Mouse (Mus musculus) heart, postnatal 25 days (tissue): ENCODE measurements at regions not wholly inside any gene's neighbourhood (a gene's known extent, or its start where the extent isn't known, plus 50 kb on each side); places are given as distances from the start of the nearest gene placed in this dataset.

Source experiments
- DNase-seq: peaks from one replicate; pipeline ENCODE4 v3.0.0; 2022; ENCODE audit warnings: low spot score
- intact Hi-C: fragments of 180-260 bp; cut with DNase I; formaldehyde crosslinking; loops from one replicate; pipeline ENCODE4 v1.15.1; 2025

DNA sequence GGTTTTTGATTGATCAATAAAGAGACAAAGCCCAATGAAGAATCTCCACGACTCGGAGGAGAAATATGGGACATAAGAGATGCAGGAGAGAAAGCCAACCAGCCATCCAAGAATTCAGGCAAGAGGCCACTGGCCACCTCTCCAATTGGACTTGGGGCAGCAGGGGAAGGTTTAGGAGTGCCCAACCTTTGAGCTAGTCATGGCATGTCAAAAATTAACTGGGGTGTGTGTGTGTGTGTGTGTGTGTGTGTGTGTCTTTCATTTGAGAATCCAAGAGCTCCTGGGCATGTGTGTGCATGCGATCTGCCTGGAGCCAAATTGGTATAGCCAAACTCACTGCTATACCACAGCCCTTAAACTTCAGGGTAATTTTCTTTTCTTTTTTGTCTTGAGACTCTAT, 51.6 kb upstream of the Cecr2 start:
- intact Hi-C loops = no loop called here

DNA sequence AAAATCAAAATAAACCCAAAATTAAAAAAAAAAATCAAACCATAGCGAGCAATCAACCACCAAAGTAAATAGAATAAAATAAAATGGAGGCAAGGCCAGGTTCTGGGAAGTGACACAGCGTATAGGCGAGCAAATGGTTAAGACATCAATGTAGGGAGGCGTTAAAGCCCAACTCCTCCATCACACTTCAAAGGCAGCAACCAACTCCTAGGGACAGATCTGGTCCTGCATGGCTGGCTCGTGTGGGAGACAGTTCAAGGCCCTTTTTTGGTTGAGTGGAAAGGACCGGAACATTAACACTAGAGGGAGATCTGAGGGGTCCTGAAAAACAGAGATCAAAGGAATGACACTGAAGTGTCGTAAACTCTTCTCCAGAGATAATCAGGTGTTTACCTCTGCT, 53.8 kb upstream of the Cecr2 start:
- DNase-seq = no peak

More for the DNA sequence above, 51.6 kb upstream of the Cecr2 start:
- no peak for DNase-seq

DNA sequence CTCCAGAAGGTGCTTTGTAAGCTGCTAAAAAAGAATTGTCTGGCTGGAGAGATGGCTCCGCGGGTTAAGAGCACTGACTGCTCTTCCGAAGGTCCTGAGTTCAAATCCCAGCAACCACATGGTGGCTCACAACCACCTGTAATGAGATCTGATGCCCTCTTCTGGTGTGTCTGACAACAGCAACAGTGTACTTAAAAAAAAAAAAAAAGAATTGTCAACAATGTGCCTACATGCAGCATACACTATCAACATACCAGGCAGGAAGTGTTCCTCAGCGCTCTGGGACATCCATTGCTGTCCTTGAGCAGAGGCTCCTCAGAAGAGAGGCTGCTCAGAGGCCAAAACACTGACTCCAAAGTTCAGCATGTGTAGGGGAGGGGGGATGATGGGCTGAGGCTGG, 56.3 kb upstream of the Cecr2 start:
- intact Hi-C loops = no loop called here
- no peak for DNase-seq

More for the DNA sequence above, 53.8 kb upstream of the Cecr2 start:
- intact Hi-C loops = no loop called here

DNA sequence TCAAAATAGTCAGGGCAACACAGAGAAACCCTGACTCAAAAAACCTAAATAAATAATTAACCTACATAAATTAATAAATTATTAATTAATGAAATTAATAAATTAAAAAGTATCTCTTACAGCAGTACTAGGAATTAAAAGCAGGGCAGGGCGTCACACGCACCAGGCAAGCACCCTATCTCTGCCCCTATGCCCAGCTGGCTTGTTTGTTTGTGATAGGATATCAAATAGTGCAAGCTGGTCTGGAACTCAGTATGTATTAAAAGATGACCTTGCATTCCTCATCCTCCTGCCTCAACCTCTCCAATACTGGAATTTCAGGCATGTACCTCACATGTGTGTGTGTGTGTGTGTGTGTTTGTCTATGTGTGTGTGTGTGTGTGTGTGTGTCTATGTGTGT, 60.7 kb upstream of the Cecr2 start:
- no peak for DNase-seq
- intact Hi-C loops = loop anchor here (2.0 kb wide), 1 partner anchor 131 kb away; no protein-coding TSS in a partner anchor

DNA sequence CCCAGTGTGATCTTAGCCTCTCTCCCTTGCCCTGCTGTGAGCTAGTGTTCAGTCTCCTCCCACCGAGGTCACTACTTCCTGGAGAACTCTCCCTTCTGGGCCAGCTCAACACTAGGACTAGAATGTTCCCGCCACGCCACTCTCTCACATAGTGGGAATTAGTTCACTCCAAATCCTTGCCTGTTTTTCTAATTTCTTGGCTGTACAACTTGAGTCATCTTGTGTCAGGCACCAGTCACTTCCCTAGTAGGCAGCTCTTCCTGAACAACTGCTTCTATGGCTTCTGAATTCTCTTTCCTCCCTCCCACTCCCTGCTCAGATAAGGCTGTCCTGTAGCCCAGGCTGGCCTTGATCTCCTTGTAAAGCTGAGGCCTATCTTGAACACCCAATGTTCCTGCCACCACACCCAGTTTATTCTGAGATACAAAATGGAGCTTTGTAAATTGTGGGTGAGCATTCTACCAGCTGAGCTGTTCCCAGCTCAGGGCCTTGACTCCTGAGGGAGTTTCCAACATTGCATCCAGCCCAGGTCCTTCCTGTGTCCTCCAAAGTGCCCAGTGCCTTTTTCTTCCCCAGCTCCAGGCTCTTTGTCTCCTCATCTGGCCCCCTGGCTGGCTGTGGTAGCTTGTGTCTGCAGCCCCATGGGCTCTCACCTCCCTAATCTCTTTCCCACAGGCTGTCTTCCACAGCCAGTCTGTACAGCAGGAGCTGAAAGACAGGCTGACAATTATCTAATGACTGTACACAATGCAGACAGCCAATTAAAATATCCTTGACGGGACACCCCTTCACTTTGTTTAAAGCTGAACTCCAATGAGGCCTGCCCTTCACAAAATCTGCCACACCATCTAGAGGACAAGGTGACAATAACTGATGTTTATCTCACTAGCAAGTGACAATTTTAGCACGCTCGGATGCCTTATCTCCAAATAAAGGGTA, 61.9 kb upstream of the Cecr2 start:
- DNase-seq = no peak
- intact Hi-C loops = loop anchor here (2.0 to 5.0 kb wide), 2 partner anchors 68 to 133 kb away; no protein-coding TSS in a partner anchor

DNA sequence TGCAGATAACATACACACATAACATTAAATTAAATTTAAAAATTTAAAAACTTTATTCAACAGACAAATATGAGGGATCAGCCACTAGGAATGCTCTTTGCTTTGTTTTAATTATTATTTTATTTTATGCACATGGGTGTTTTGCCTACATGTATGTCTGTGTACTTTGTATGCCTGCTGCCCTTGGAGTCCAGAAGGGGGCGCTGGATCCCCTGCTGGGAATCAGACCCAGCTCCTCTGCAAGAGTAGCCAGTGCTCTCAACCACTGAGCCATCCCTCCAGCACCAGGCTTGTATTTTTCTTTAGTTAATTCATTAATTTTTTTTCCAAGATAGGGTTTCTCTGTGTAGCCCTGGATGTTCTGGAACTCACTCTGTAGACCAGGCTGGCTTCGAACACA, 62.7 kb upstream of the Cecr2 start:
- intact Hi-C loops = loop anchor here (5.0 kb wide), 1 partner anchor 69 kb away; no protein-coding TSS in a partner anchor

DNA sequence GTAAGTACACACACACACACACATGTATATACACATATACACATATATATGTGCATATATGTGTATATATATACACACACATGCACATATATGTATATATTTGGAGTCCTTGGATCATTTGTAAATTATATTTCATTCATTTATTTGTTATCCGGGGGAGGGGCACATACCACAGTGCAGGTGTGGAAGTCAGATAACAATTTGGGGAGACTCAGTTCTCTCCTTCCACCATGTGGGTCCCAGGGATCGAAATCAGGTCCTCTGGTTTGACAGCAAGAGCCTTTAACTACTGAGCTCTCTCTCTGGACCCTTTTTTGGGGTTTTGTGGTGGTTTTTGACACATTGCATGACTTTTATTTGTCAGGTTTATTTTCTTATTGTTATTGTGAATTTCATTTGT, 65.8 kb upstream of the Cecr2 start:
- intact Hi-C loops = loop anchor here (5.0 kb wide), 1 partner anchor 72 kb away; no protein-coding TSS in a partner anchor
- no peak for DNase-seq

More for the DNA sequence above, 62.7 kb upstream of the Cecr2 start:
- DNase-seq = no peak

DNA sequence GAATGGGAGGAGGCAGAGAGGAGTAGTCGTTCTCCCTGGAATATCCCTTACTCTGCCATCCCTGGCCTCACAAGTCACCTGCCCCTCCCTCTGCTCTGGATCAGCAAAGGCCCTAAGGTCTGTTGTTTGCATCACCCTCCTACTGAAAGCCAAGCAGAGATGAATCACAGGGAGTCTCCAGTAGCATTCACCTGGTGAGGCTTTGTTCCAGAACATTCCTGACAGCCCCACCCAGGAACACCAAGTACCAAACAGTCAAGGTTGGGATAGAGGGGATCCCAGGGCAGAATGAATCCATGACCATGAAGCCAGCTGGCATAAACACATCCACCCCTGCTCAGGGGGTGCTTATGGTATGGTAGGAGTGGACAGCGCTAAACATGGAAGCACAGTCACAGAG, 67.4 kb upstream of the Hdhd5 start:
- intact Hi-C loops = no loop called here
- no peak for DNase-seq

DNA sequence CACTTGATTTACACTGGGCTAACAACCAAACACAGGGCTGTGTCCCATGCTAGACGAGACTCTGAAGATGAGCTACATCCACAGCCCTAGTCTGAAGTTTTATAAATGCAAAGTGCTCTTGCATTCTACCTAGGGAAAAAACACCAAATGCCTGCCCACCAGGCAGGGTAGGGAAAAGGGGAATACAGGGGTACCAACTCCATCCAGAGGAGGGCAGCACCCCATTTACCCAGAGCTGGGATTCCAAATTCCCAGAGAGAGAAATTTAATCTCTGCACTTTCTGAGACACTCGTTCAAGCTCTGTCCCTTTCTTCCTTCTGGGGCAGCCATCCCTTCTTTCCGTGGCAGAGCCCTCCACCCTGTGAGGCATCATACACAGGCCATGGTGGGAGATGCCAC, 66.8 kb upstream of the Hdhd5 start:
- intact Hi-C loops = no loop called here

DNA sequence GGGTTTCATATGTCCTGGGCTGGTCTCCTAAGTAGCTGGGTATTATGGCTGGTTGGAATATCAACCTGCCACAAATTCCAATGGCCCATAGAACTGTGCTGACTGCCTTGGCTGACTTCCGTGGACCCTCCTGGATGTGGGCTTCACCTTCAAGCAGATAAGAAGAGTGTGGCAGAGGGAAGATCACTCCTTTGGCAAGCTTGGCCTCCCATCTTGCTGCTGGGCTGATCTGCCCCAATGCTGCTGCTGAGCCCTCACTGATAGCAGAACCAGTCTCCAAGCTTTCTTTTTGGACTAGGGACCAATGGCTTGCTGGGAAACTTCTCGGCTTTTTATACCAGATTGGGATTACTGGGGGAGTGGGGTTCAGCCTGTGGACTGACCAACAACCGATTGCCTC, 65.6 kb upstream of the Hdhd5 start:
- no peak for DNase-seq
- intact Hi-C loops = no loop called here

More for the DNA sequence above, 66.8 kb upstream of the Hdhd5 start:
- no peak for DNase-seq

DNA sequence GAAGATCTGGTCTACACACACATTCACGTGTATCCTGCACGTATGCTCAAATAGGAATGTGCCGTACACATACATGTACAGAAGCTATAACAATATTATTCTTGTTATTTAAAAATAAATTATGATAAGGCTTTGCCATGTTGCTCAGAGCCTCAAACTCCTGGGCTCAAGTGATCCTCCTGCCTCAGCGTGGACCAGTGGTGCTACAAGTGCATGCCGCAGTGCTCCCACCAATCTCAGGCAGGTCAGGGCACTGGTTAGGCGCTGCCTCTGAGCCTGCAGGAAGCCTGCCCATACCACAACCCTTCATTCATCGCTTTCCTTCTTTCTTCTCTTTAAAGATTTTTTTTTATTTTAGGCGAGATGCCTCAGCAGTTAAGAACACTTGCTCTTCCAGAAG, 63.3 kb upstream of the Hdhd5 start:
- intact Hi-C loops = no loop called here
- no peak for DNase-seq

DNA sequence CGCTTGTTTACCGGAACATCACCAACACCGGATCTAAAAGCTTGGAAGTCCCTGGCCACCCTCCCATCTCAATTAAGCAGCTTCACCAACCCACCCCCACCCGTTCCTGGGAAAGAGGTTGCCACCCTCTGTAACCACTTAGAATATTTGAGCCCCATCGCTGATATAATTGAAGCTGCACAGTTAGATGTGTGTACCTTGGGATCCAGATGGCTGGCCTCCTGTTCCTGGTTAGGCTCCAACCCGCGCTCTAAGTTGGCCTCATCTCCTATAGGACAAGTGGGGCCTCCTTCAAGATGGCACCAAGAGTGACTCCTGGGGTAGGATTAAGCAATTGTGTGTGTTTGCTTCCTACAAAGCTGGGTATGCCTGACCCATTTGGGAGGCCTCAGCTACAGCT, 61.6 kb upstream of the Hdhd5 start:
- intact Hi-C loops = no loop called here
- DNase-seq = no peak

DNA sequence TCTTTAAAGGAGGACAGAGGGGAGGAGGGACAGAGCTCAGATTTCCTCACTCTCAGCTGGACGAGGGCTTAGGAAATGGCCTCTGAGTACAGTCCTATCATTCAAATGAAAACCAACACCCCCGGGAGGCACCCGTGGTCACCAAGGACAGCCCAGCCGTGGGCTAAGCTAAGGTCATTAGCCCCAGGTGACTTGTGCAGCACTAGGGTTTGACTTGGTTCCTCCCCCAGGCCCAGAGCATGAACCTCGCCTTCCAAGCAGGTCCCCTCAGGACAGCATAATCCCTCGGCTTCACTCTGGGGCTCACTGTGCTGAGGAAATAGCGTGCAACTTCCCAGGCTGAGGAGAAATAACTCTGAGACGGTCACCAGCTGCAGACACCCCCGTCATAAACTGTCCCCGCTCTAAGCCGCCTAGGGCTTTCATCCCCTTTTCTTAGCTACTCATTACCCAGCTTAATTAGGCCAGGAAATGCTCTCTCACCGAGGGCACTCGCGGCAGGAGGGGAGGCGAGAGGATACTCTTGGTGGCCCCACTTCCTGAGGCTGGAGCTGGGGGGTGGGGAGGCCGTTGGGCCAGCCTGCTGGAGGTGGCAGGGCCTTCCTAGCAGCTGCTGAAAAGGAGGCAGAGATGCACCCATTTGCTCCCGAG, 61.0 kb upstream of the Hdhd5 start:
- intact Hi-C loops = no loop called here
- DNase-seq = no peak

DNA sequence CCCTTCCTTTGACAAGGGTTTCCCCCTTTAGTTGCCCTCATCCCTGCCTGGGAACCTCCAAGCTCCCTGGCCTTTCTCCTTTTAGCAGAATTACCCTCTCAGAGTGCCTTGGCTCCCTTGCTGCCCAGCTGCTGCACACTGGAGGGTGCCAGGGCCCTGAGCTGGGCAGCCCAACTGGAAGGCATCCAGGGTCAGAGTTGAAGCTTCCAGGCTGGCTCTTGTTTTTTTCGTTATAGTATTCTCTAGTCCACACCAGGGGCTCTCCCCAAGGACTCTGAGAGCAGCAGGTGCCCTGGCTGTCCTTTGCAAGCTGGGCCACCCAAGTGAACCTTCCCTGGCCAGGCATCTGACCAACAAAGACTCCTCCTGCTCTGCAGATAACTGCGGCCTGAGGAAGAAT, 59.1 kb upstream of the Hdhd5 start:
- no peak for DNase-seq
- intact Hi-C loops = no loop called here

DNA sequence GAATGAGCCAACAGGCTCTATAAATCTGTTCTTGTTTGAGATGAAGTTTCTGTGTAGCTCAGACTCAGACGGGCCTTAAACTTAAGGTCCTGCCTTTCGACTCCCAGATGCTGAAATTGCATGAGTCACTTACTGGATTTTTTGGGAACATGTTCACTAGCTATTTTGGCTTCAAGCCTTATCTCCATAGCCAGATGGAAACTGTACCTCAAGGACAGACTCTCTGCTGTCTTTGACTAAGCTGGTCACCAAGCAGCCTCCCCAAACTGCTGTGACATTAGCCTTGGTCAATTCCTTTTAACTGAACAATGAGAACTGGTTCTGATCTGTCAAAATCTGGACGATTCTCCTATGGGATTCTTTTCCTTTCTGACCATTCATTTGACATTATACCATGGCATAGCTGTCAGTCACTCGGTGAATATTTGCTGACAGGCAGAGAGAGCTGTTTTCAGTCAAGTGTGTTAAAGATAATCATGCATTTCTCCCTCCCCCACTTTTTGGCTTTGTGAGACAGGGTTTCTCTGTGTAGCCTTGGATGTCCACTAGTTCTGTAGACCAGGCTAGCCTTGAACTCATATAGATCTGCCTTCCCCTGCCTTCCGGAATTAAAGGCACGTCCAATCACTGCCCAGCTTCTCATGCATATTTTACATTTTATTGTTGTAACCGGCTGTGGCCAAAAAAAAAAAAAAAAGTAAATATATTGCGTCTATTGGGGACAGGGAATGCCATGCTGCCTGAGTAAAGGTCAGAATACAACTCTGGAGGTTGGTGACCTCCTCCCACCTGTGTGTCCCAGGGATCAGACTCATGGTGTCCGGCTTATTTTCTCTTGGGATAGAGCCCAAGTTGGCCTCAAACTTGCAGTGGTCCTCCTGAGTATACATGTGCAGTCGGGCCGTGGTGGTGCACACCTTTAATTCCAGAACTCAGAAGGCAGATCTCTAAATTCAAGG, 57.9 kb upstream of the Hdhd5 start:
- DNase-seq = no peak
- intact Hi-C loops = no loop called here

DNA sequence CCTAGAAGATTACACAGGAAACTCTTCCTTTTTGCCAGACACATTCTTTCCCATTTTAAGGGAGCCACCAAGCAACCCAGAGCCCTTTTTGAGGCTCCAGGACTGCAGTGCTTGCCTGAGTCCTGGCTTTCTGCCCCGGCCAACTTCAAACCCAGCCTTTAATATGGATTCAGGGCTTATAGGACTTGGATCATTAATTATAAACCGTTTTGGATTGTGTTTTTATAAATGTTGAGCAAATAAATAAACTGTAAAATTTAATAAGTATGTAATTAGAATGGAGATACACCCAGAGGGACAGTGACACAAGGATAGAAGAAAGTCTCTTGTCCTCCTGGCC, 54.8 kb upstream of the Hdhd5 start:
- no peak for DNase-seq
- intact Hi-C loops = no loop called here

DNA sequence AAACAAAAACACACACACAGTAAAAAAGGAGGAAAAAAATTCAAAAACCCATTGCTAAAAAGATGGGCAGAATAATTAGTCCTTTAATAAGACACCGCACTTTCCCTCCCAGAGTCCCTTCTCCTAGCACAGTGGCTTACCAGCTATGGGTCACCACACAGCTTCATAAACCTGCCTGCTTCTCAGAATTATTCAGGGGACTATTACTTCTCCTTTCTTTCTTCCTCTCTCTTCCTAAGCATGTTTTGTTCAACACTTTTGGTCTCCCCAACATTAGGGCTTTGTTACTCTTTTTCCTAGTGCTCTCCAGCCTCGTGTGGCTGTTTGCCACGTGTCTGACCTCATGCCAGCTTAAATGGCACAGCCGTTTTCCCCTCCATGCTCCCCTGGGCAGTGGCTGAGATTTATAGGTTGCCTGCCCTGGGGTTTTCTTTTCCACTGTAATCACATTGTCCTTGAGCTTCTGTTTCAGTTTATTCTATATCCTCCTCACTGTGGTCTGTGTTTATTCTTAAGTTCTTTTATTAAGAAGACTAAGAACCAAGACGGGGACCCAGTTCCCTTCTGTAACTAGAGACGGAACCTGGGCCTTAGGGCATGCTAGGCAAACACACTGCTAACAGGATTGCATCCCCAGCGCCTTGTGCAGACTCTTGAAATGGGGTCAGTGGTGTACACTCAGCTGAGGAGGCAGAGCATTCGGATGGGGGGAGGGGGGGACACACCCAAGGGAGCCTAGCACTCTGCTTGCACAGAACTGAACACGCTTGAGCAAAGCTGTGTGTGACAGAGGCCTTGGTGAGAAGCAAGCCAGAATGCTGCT, 54.2 kb upstream of the Hdhd5 start:
- no peak for DNase-seq
- intact Hi-C loops = no loop called here

DNA sequence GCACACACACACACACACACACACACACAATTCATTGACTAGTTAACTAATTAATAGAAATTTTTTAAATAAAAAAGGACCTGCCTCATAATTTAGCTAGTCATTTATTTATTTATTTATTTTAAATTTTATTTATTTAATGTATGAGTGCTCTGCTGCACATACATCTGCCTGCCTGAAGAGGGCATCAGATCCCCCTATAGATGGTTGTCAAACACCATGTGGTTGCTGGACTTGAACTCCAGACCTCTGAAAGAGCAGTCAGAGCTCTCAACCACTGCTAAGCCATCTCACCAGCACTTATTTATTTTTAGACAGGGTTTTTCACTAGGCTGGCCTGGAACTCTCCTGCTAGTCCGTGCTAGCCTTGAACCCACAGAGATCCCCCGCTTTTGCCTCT, 50.6 kb upstream of the Hdhd5 start:
- intact Hi-C loops = loop anchor here (5.0 kb wide), 1 partner anchor 156 kb away; no protein-coding TSS in a partner anchor
- DNase-seq = no peak
